Mouse (Mus musculus) heart, embryonic 14.5 days (tissue): ENCODE measurements around the gene Riiad1. TPM values are rescaled to one million over a fixed set of nuclear protein-coding genes. Genes with fewer than 3 reads are reported as not detected.

ENCODE experiments used
- ATAC-seq: fragments of 200-750 bp; cut with Nextera tagmentation; 2 replicates; pipeline ENCODE4 v1.8.0; 2017; ENCODE audit warnings: low read depth, moderate TSS enrichment; ENCODE audit not compliant: insufficient number of reproducible peaks, insufficient read depth, low FRiP score
- H3K27ac ChIP-seq, 2 experiments: fragments of 200-500 bp in 1 of 2; fragments of 300-500 bp in 1 of 2; sonication (generic) in 1 of 2; replicated peaks in 1 of 2; 2 replicates each; pipeline ENCODE4 v1.5.1; 2012 to 2014; ENCODE audit warnings: low read depth in 2 of 2, low read length in 2 of 2, control low read depth in 1 of 2, mild to moderate bottlenecking in 1 of 2, mixed read lengths in 1 of 2; ENCODE audit not compliant: control insufficient read depth in 1 of 2, insufficient read depth in 1 of 2
- H3K27me3 ChIP-seq: fragments of 300-500 bp; sonication (generic); 2 replicates; pipeline ENCODE4 v1.6.1; 2014; ENCODE audit warnings: mild to moderate bottlenecking, low read length, control low read depth; ENCODE audit not compliant: control insufficient read depth, insufficient read depth
- H3K36me3 ChIP-seq: fragments of 300-500 bp; sonication (generic); 2 replicates; pipeline ENCODE4 v1.6.1; 2014; ENCODE audit warnings: mild to moderate bottlenecking, control low read depth, low read length, mixed read lengths; ENCODE audit not compliant: control insufficient read depth, insufficient read depth
- H3K4me1 ChIP-seq, 2 experiments: fragments of 200-500 bp in 1 of 2; fragments of 300-500 bp in 1 of 2; sonication (generic) in 1 of 2; 2 replicates each; pipeline ENCODE4 v1.6.1; 2012 to 2014; ENCODE audit warnings: low read length in 2 of 2, control low read depth in 1 of 2, mixed read lengths in 1 of 2; ENCODE audit not compliant: control insufficient read depth in 2 of 2, insufficient read depth in 2 of 2
- H3K4me2 ChIP-seq: fragments of 300-500 bp; sonication (generic); 2 replicates; pipeline ENCODE4 v1.6.1; 2014; ENCODE audit warnings: mild to moderate bottlenecking, low read length
- H3K4me3 ChIP-seq, 2 experiments: fragments of 200-500 bp in 1 of 2; fragments of 300-500 bp in 1 of 2; sonication (generic) in 1 of 2; 2 replicates each; pipeline ENCODE4 v1.5.1; 2012 to 2014; ENCODE audit warnings: low read length in 2 of 2, mild to moderate bottlenecking in 2 of 2, control low read depth in 1 of 2, low read depth in 1 of 2, moderate library complexity in 1 of 2; ENCODE audit not compliant: control insufficient read depth in 1 of 2, insufficient read depth in 1 of 2
- H3K9ac ChIP-seq: fragments of 300-500 bp; sonication (generic); 2 replicates; pipeline ENCODE4 v1.6.1; 2014; ENCODE audit warnings: mild to moderate bottlenecking, low read length
- H3K9me3 ChIP-seq: fragments of 300-500 bp; sonication (generic); 2 replicates; pipeline ENCODE4 v1.6.1; 2016; ENCODE audit warnings: low read length, control low read depth; ENCODE audit not compliant: control insufficient read depth
- WGBS: fragments of 180-500 bp; shearing (Covaris S2); extraction: QIAGEN DNeasy Blood & Tissue Kit; methylation state at CpG from one replicate; pipeline ENCODE4 v1.1.7; 2014; 5-methylcytosine and 5-hydroxymethylcytosine counted together
- polyA plus RNA-seq: library from polyadenylated mRNA; unstranded; fragments of >200 nt; fragmentation: Nextera tagmentation; extraction: Ambion mirVana; gene quantifications from 2 replicates; pipeline ENCODE4 v1.2.1, GENCODE M21; 2014

Gene Riiad1
- polyA plus RNA-seq, 1 experiment from 2014 or later, result 5.8 TPM

- Histone ChIP-seq H3K9me3 (no peaks in the 10 kb centered on the region), H3K4me2 (no peak overlapping the region), H3K4me1 (peaks cover 0 to 4% of the 10 kb centered on the region in 2 experiments; a peak in 1 of 4 replicates), H3K36me3 (peaks cover 17% of the 10 kb centered on the region), H3K27me3 (peaks cover 11% of the 10 kb centered on the region), H3K9ac (no peak overlapping the region), H3K4me3 (no peak overlapping the region), H3K27ac (no peak overlapping the region)
- WGBS, result 34% methylated on average over 3 of the region's 3 CpGs
- no peak for ATAC-seq
These were observed 39.0 kb downstream of the Riiad1 start for GRCm38 (mm10) chr3:94441182-94441581.

- H3K4me3 ChIP-seq, result no peak overlapping the region
- peaks cover 11% of the 10 kb centered on the region for H3K27me3 ChIP-seq
- no peak for ATAC-seq
- H3K27ac ChIP-seq, result no peak overlapping the region
- H3K4me1 ChIP-seq, result no peaks in the 10 kb centered on the region
- no peaks in the 10 kb centered on the region for H3K9me3 ChIP-seq
- no peaks in the 10 kb centered on the region for H3K36me3 ChIP-seq
- WGBS, result 71% methylated on average over 9 of the region's 9 CpGs
- no peak overlapping the region for H3K9ac ChIP-seq
- H3K4me2 ChIP-seq, result no peak overlapping the region
These were observed 43.7 kb downstream of the Riiad1 start for GRCm38 (mm10) chr3:94436420-94436819.

GRCm38 (mm10) chr3:94434305-94434704 lies 45.8 kb downstream of the Riiad1 start:
- Histone ChIP-seq H3K9ac (no peak overlapping the region), H3K4me1 (no peaks in the 10 kb centered on the region), H3K4me3 (no peak overlapping the region), H3K36me3 (no peaks in the 10 kb centered on the region), H3K4me2 (no peak overlapping the region), H3K27ac (no peak overlapping the region), H3K27me3 (no peaks in the 10 kb centered on the region), H3K9me3 (no peaks in the 10 kb centered on the region)
- WGBS, result 85% methylated on average over 2 of the region's 2 CpGs
- no peak for ATAC-seq

- Histone ChIP-seq H3K27ac (no peak overlapping the region), H3K9me3 (no peaks in the 10 kb centered on the region), H3K4me2 (no peak overlapping the region), H3K4me1 (no peaks in the 10 kb centered on the region), H3K4me3 (no peak overlapping the region), H3K27me3 (no peaks in the 10 kb centered on the region), H3K9ac (no peak overlapping the region), H3K36me3 (no peaks in the 10 kb centered on the region)
- ATAC-seq, result no peak
- 57% methylated on average over 2 of the region's 2 CpGs for WGBS
These were observed 49.2 kb downstream of the Riiad1 start for GRCm38 (mm10) chr3:94430980-94431379.

Other genes starting within 250 kb of the Riiad1 start
- gene Gm4778, start 216.3 kb downstream of the Riiad1 start, polyA plus RNA-seq, result not detected in 2 replicates
- 11.1 and 15.7 TPM in 2 replicates for gene Them4, start 170.3 kb downstream of the Riiad1 start, polyA plus RNA-seq
- not detected in 2 replicates for gene Them5, start 138.2 kb downstream of the Riiad1 start, polyA plus RNA-seq
- 0.53 and 0.89 TPM in 2 replicates for gene C2cd4d, start 117.9 kb downstream of the Riiad1 start, polyA plus RNA-seq
- 7.3 and 8.1 TPM in 2 replicates for gene Rorc, start 107.5 kb downstream of the Riiad1 start, polyA plus RNA-seq
- 0.05 and 0.26 TPM in 2 replicates for gene Lingo4, start 81.8 kb downstream of the Riiad1 start, polyA plus RNA-seq
- gene Tdrkh, start 67.1 kb downstream of the Riiad1 start, polyA plus RNA-seq, result 8.8 and 9.0 TPM in 2 replicates
- gene Mrpl9, start 37.0 kb downstream of the Riiad1 start, polyA plus RNA-seq, result 64.5 and 64.8 TPM in 2 replicates
- gene Oaz3, start 36.4 kb downstream of the Riiad1 start, polyA plus RNA-seq, result 0.27 and 0.53 TPM in 2 replicates
- 0.55 and 1.8 TPM in 2 replicates for gene Celf3, start 2.0 kb downstream of the Riiad1 start, polyA plus RNA-seq
- gene Snx27, start 102.4 kb upstream of the Riiad1 start, polyA plus RNA-seq, result 26.1 and 26.4 TPM in 2 replicates
- not detected in 2 replicates for gene Gm10972, start 162.8 kb upstream of the Riiad1 start, polyA plus RNA-seq
- 7.1 and 7.2 TPM in 2 replicates for gene Tuft1, start 178.5 kb upstream of the Riiad1 start, polyA plus RNA-seq
- 2.2 and 3.1 TPM in 2 replicates for gene Selenbp2, start 213.2 kb upstream of the Riiad1 start, polyA plus RNA-seq